Mouse (Mus musculus) right cerebral cortex, adult 18-20 months (tissue): ENCODE results near the gene Gm20547.
"Not testable (repeated sequence)": the region's sequence is repeated elsewhere in the genome, so short reads cannot be mapped to it uniquely, and the experiment has no call there.

ENCODE experiments used
- DNase-seq: peaks from one replicate; pipeline ENCODE4 v3.0.0; 2022; ENCODE audit warnings: mixed read lengths

The Gm20547 gene

GRCm38 (mm10) chr17:34849722-34850516 is 31.9 kb downstream of the Gm20547 start, which contains the start of the genes Skiv2l and Nelfe:
Gene Skiv2l, minus strand, starts transcription at chr17:34850210.
Gene Nelfe, plus strand, starts transcription at chr17:34850391.
- peak; percentile 99 for DNase-seq

DNA sequence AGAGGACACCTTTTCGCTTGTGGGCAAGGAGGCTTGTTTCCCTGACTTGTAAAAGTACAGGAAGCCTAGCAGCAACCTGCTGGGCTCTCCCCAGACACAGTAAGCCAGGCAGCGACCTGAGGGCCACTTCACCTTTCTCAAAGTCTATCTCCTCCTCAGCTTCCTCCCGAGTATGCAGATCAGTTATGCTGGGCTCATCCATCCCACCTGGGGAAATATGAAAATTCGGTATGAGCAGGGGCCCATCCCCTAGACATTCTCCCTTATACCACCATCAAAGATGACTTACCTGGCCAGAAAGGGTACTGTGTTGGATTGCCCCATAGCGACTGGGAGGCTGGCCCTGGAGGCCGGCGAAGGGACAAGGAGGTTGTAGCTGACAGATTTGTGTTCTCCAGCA is 34.2 kb downstream of the Gm20547 start:
- DNase-seq, result no peak

GRCm38 (mm10) chr17:34847192-34847591 is 34.6 kb downstream of the Gm20547 start:
- DNase-seq, result no peak

DNA sequence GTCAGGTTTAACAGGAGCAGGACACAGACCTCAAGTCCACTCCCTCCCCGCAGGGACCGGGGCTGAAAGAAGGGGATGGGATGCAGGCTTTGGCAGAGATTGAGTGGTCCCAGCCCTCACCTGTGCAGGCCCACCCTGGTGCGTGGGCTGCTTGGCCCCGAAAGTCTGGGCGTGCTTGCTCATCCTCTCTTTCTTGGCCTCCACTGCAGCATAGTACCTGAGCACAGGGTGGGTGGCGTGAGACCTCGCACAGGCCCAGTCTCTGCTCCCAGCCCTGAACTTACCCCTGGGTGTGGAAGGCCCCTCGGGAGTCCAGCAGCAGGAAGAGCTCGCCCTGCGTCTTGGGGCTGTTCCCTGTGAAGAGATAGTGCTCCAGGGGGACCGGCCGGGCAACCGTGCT is 37.0 kb downstream of the Gm20547 start:
- DNase-seq, result no peak

GRCm38 (mm10) chr17:34840736-34841307 is 41.0 kb downstream of the Gm20547 start:
- DNase-seq, result no peak

DNA sequence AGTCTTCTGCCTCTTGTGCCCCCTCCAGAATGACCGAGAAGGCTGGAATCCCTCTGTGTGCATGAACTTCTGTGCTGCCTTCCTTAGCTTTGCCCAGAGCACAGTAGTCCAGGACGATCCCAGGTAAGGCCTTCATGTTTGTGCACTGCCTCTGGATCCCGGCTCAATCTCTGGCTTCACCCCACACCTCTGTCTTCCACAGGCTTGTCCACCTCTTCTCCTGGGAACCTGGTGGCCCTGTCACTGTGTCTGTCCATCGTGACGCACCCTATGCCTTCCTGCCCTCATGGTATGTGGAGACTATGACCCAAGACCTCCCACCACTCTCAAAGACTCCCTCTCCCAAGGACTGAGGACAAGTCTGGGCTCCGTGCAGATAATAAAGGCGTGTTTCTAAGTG is 43.1 kb downstream of the Gm20547 start:
- no peak for DNase-seq

GRCm38 (mm10) chr17:34837464-34838324 is 44.1 kb downstream of the Gm20547 start:
- DNase-seq, result peak; percentile 19

GRCm38 (mm10) chr17:34836856-34837221 is 45.0 kb downstream of the Gm20547 start, which contains the start of the genes Stk19 and Dxo:
Gene Stk19, minus strand, starts transcription at chr17:34836945.
Gene Dxo, plus strand, starts transcription at chr17:34837019.
- DNase-seq, result peak; percentile 98

DNA sequence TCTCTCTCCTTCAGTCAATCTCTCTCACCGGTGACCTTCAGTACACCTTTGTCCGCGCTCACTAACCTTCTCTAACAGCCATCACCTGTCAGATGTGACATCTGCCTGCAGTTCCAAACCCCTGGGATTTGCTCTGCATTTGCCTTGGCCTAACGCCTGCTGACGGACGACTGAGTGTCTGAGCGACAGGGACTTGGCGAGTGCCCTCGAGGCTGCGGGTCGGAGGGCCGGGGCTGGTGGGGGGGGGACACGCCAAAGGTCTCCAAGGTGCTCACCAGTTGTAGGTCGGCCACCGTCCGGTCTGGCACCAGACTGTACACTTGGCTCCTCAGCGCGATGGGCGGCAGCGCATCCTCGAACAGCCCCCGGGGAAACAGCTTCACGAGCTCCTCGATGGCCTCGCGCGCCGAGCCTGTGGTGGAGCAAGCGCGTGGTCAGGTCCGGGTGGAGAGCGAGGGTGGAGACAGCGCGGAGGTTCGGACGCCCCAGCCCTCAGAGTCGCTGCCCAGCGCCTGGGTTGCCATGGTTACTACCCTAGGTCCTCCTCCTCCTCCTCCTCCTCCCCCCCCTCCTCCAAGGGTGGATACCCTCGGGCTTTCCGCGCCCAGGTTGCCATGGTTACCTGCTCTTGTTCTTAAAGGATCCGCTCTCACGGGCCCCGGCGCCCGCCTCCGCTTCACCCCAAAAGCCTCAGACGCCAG is 45.5 kb downstream of the Gm20547 start:
- no peak for DNase-seq

- not testable (repeated sequence) for DNase-seq
Measured at GRCm38 (mm10) chr17:34830776-34831175, 51.1 kb downstream of the Gm20547 start.

- DNase-seq, result no peak
Measured at GRCm38 (mm10) chr17:34814818-34815370, 66.9 kb downstream of the Gm20547 start.

DNA sequence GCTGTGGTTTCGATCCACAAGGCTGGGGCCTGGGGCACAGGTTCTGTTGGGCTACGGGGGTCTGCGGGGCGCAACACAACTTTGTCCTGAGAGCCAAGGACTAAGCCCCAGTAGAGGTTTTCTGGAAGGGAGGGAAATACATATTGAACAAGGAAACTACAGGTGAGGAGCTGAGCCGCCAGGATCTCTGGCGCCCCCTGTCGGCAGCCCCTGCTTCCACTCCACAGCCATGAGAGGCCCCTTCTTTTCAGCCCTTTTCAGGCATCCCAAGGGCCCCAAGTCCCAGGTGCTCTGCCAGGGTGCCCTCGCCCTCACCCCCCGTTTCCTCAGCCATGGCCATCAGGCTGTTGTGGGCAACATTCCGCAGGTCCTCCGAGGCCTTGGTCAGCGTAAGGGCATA is 68.1 kb downstream of the Gm20547 start:
- DNase-seq, result not testable (repeated sequence)

GRCm38 (mm10) chr17:34811275-34811674 is 70.6 kb downstream of the Gm20547 start:
- DNase-seq, result no peak

GRCm38 (mm10) chr17:34810811-34811210 is 71.0 kb downstream of the Gm20547 start:
- not testable (repeated sequence) for DNase-seq

DNA sequence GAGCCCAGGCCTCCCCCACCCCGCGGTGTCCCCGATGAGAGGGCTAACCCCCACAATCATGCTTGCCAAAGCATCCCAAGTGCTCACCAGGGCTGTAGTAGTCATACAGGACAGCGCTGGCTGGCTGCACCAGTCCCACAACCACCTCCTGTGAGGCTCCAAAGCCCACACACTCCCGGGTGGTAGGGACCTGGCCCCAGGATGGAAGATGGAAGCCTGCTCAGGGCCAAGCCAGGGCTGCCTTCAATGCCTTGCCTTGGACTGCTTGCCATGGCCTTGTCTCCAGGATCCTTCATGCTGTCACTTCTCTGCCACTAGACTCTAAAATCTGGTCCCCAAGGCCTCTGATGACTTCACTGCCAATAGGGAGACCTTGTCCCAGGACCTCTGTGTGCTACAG is 71.4 kb downstream of the Gm20547 start:
- not testable (repeated sequence) for DNase-seq

DNA sequence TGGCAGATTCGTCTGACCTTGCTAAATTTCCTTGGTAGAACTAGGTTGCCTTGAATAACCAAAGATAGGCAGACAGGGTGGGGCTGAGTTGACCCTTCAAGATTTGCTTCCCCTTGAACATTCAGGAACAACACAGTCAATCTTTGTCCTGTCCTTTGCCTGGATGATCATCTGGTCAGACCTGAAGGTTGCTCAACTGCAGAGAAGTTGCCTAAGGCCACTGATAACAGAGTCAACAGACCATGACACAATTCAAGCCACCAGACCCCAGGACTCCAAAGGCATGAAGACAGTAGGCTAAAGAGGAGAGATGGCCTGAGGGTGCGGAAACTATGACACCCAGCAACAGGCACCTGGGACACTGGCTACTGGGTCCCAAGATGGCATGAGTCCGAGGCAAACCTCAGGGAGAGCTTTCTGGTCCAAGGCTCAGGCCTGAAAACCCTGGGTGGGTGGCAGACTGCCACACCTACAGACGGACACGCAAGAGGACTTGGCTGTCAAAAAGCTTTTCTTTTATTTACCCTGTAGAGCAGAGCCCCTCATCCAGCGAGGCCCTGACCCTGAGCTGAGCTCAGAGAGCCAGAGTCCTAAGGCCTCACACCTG is 73.1 kb downstream of the Gm20547 start:
- DNase-seq, result no peak

GRCm38 (mm10) chr17:34807176-34807575 is 74.7 kb downstream of the Gm20547 start:
- no peak for DNase-seq
